Mouse (Mus musculus): ENCODE results near the gene Cald1. TPM values are rescaled to one million over a fixed set of nuclear protein-coding genes. Genes with fewer than 3 reads are reported as not detected.

Gene Cald1
- total and polyA plus RNA-seq, 2 experiments from 2014 or later: 20.7 to 40.5 TPM

DNA sequence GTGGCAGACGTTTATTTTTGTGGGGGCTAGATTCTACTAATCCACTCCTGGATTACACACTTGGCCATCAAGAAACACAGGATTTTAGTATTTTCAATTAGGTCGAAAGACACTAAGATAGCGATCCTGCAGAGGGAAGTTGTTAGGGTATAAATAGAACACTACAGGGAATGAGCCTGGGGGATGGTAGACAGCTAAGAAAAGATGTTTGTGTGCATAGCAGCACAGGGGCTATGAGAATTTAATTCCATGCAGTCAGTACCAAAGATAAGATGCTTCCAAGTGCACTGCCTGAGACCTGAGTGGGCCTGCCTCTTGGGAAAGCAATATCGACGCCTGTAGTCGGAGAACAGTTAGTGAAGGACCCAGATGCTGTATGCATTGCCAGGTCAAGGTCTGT lies 172.2 kb downstream of the Cald1 start:
- H3K4me1 ChIP-seq (ENCODE audit: insufficient read depth, low read length): no peaks in the 10 kb centered on the region
- no peak overlapping the region for H3K4me3 ChIP-seq (ENCODE audit: low read depth, low read length)
- ATAC-seq (ENCODE audit: low FRiP score) (no peak), DNase-seq (ENCODE audit: low spot score) (no peak)
- H3K4me2 ChIP-seq (ENCODE audit: low read depth, low read length, poor library complexity, severe bottlenecking): no peak overlapping the region
- H3K27me3 ChIP-seq (ENCODE audit: insufficient read depth, low read length): no peaks in the 10 kb centered on the region
- no peak overlapping the region for H3K9ac ChIP-seq (replicated peaks; ENCODE audit: low read length, poor library complexity, severe bottlenecking)
- no peak for TF ChIP-seq CTCF (IDR thresholded peaks at IDR 0.05)
- 86% methylated on average over 6 of the region's 6 CpGs for WGBS
- no peak overlapping the region for H3K27ac ChIP-seq (ENCODE audit: low read depth, low read length)
- peaks cover 11% of the 10 kb centered on the region; the same call in 1 of the 2 replicates for H3K36me3 ChIP-seq (ENCODE audit: insufficient read depth, low read length)
- no peaks in the 10 kb centered on the region for H3K9me3 ChIP-seq (ENCODE audit: low read length)

GRCm38 (mm10) chr6:34776396-34776795 lies 178.1 kb downstream of the Cald1 start:
- no peaks in the 10 kb centered on the region for H3K4me1 ChIP-seq (ENCODE audit: insufficient read depth, low read length)
- H3K4me3 ChIP-seq (ENCODE audit: low read depth, low read length): no peak overlapping the region
- H3K9ac ChIP-seq (replicated peaks; ENCODE audit: low read length, poor library complexity, severe bottlenecking): no peak overlapping the region
- peaks cover 5% of the 10 kb centered on the region; the same call in 1 of the 2 replicates for H3K36me3 ChIP-seq (ENCODE audit: insufficient read depth, low read length)
- TF ChIP-seq CTCF (IDR thresholded peaks at IDR 0.05): no peak
- no peak overlapping the region for H3K4me2 ChIP-seq (ENCODE audit: low read depth, low read length, poor library complexity, severe bottlenecking)
- no peak overlapping the region for H3K27ac ChIP-seq (ENCODE audit: low read depth, low read length)
- no peaks in the 10 kb centered on the region for H3K9me3 ChIP-seq (ENCODE audit: low read length)
- DNase-seq (ENCODE audit: low spot score) (no peak), ATAC-seq (ENCODE audit: low FRiP score) (no peak)
- no peaks in the 10 kb centered on the region for H3K27me3 ChIP-seq (ENCODE audit: insufficient read depth, low read length)

DNA sequence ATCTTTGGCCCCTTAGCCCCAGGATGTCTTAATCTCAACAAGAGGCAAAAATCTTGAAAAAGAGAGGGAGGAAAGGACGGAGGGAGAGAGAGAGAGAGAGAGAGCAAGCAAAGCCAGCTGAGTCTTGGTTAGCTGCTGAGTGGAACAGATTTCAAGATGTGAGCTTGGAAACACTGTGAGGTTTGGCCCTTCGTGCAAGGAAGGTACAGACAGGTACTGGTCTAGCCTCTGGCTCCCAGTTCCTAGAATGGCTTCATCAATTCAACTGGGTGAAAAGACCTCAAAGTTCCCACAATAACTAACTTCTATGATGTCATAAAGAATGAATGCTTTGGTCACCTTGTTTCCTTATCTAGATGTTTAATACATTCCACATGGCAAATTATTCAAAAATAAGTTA lies 178.8 kb downstream of the Cald1 start:
- DNase-seq (ENCODE audit: low spot score) (no peak), ATAC-seq (ENCODE audit: low FRiP score) (no peak)
- Histone ChIP-seq H3K4me2 (ENCODE audit: low read depth, low read length, poor library complexity, severe bottlenecking) (no peak overlapping the region), H3K4me1 (ENCODE audit: insufficient read depth, low read length) (no peaks in the 10 kb centered on the region), H3K27me3 (ENCODE audit: insufficient read depth, low read length) (no peaks in the 10 kb centered on the region), H3K9ac (replicated peaks; ENCODE audit: low read length, poor library complexity, severe bottlenecking) (no peak overlapping the region), H3K27ac (ENCODE audit: low read depth, low read length) (no peak overlapping the region), H3K4me3 (ENCODE audit: low read depth, low read length) (no peak overlapping the region), H3K9me3 (ENCODE audit: low read length) (no peaks in the 10 kb centered on the region), H3K36me3 (ENCODE audit: insufficient read depth, low read length) (peaks cover 2% of the 10 kb centered on the region; the same call in 1 of the 2 replicates)
- TF ChIP-seq CTCF (IDR thresholded peaks at IDR 0.05): no peak
- 72% methylated on average over 2 of the region's 2 CpGs for WGBS

- Histone ChIP-seq H3K36me3 (ENCODE audit: insufficient read depth, low read length) (no peaks in the 10 kb centered on the region), H3K4me2 (ENCODE audit: low read depth, low read length, poor library complexity, severe bottlenecking) (no peak overlapping the region), H3K27ac (ENCODE audit: low read depth, low read length) (no peak overlapping the region), H3K27me3 (ENCODE audit: insufficient read depth, low read length) (no peaks in the 10 kb centered on the region), H3K9ac (replicated peaks; ENCODE audit: low read length, poor library complexity, severe bottlenecking) (no peak overlapping the region), H3K4me3 (ENCODE audit: low read depth, low read length) (no peak overlapping the region), H3K4me1 (ENCODE audit: insufficient read depth, low read length) (no peaks in the 10 kb centered on the region), H3K9me3 (ENCODE audit: low read length) (no peaks in the 10 kb centered on the region)
- peak; percentile 24; the same call in 1 of the 2 replicates for TF ChIP-seq CTCF (IDR thresholded peaks at IDR 0.05)
- DNase-seq (ENCODE audit: low spot score) (no peak), ATAC-seq (ENCODE audit: low FRiP score) (no peak)
- WGBS: 65% methylated on average over 10 of the region's 10 CpGs
These were observed 179.8 kb downstream of the Cald1 start for GRCm38 (mm10) chr6:34777981-34778668.

- TF ChIP-seq CTCF (IDR thresholded peaks at IDR 0.05): no peak
- peak within 1 kb of the TSS; percentile 100 for H3K27ac ChIP-seq (ENCODE audit: low read depth, low read length)
- peak within 1 kb of the TSS; percentile 59 for H3K4me3 ChIP-seq (ENCODE audit: low read depth, low read length)
- no peaks in the 10 kb centered on the region for H3K9me3 ChIP-seq (ENCODE audit: low read length)
- no peaks in the 10 kb centered on the region for H3K4me1 ChIP-seq (ENCODE audit: insufficient read depth, low read length)
- peak within 1 kb of the TSS; percentile 94 for H3K9ac ChIP-seq (replicated peaks; ENCODE audit: low read length, poor library complexity, severe bottlenecking)
- DNase-seq (ENCODE audit: low spot score) (peak; percentile 97), ATAC-seq (ENCODE audit: low FRiP score) (peak; percentile 95)
- no peaks in the 10 kb centered on the region for H3K27me3 ChIP-seq (ENCODE audit: insufficient read depth, low read length)
- peak within 1 kb of the TSS; percentile 62 for H3K4me2 ChIP-seq (ENCODE audit: low read depth, low read length, poor library complexity, severe bottlenecking)
- WGBS: under 1% methylated on average over 61 of the region's 81 CpGs
- H3K36me3 ChIP-seq (ENCODE audit: insufficient read depth, low read length): no peaks in the 10 kb centered on the region
These were observed 182.1 kb downstream of the Cald1 start, which contains the start of gene Agbl3 for GRCm38 (mm10) chr6:34780231-34780942. TSS of gene Agbl3 (plus strand) at chr6:34780432.

- Histone ChIP-seq H3K27ac (ENCODE audit: low read depth, low read length) (peak overlapping the region; percentile 100), H3K4me3 (ENCODE audit: low read depth, low read length) (peak overlapping the region; percentile 59), H3K27me3 (ENCODE audit: insufficient read depth, low read length) (no peaks in the 10 kb centered on the region), H3K9me3 (ENCODE audit: low read length) (no peaks in the 10 kb centered on the region), H3K4me2 (ENCODE audit: low read depth, low read length, poor library complexity, severe bottlenecking) (peak overlapping the region; percentile 62), H3K9ac (replicated peaks; ENCODE audit: low read length, poor library complexity, severe bottlenecking) (peak overlapping the region; percentile 94), H3K4me1 (ENCODE audit: insufficient read depth, low read length) (no peaks in the 10 kb centered on the region), H3K36me3 (ENCODE audit: insufficient read depth, low read length) (peaks cover 4% of the 10 kb centered on the region; the same call in 1 of the 2 replicates)
- DNase-seq (ENCODE audit: low spot score) (no peak), ATAC-seq (ENCODE audit: low FRiP score) (no peak)
- WGBS: 4% methylated on average over 13 of the region's 13 CpGs
- TF ChIP-seq CTCF (IDR thresholded peaks at IDR 0.05): no peak
These were observed 182.6 kb downstream of the Cald1 start for GRCm38 (mm10) chr6:34780943-34781289.

Data from midbrain, postnatal 0 days (tissue).